Mouse (Mus musculus) embryo, embryonic 11.5 days (tissue): ENCODE results near the gene Igdcc3.

ENCODE experiments used
- DNase-seq: peaks from one replicate; pipeline ENCODE4 v3.0.0-alpha.2; 2012; ENCODE audit warnings: low read depth, low spot score

The Igdcc3 gene

GRCm38 (mm10) chr9:65140491-65140890 is 498 bp upstream of the Igdcc3 start:
- no peak for DNase-seq

- DNase-seq, result no peak
Observed at GRCm38 (mm10) chr9:65141306-65141975, 452 bp downstream of the Igdcc3 start.

- no peak for DNase-seq
Observed at GRCm38 (mm10) chr9:65141976-65142318, 958 bp downstream of the Igdcc3 start.

- DNase-seq, result no peak
Observed at GRCm38 (mm10) chr9:65142399-65142798, 1.4 kb downstream of the Igdcc3 start.

GRCm38 (mm10) chr9:65146001-65146400 is 5.0 kb downstream of the Igdcc3 start:
- no peak for DNase-seq

GRCm38 (mm10) chr9:65148507-65148906 is 7.5 kb downstream of the Igdcc3 start:
- no peak for DNase-seq

GRCm38 (mm10) chr9:65152711-65153330 is 11.8 kb downstream of the Igdcc3 start:
- DNase-seq, result no peak

GRCm38 (mm10) chr9:65153331-65153711 is 12.3 kb downstream of the Igdcc3 start:
- no peak for DNase-seq

GRCm38 (mm10) chr9:65154692-65155455 is 13.9 kb downstream of the Igdcc3 start:
- DNase-seq, result no peak

- no peak for DNase-seq
Observed at GRCm38 (mm10) chr9:65156604-65157003, 15.6 kb downstream of the Igdcc3 start.

- no peak for DNase-seq
Observed at GRCm38 (mm10) chr9:65157631-65158030, 16.6 kb downstream of the Igdcc3 start.

GRCm38 (mm10) chr9:65161188-65161587 is 20.2 kb downstream of the Igdcc3 start:
- no peak for DNase-seq

- no peak for DNase-seq
Observed at GRCm38 (mm10) chr9:65161881-65162280, 20.9 kb downstream of the Igdcc3 start.

GRCm38 (mm10) chr9:65162711-65163639 is 22.0 kb downstream of the Igdcc3 start:
- no peak for DNase-seq

GRCm38 (mm10) chr9:65164870-65165269 is 23.9 kb downstream of the Igdcc3 start:
- DNase-seq, result no peak

- DNase-seq, result no peak
Observed at GRCm38 (mm10) chr9:65166386-65166785, 25.4 kb downstream of the Igdcc3 start.

GRCm38 (mm10) chr9:65168534-65168933 is 27.5 kb downstream of the Igdcc3 start:
- no peak for DNase-seq

GRCm38 (mm10) chr9:65168952-65169351 is 28.0 kb downstream of the Igdcc3 start:
- no peak for DNase-seq

GRCm38 (mm10) chr9:65172654-65173053 is 31.7 kb downstream of the Igdcc3 start:
- no peak for DNase-seq

- no peak for DNase-seq
Observed at GRCm38 (mm10) chr9:65175234-65175938, 34.4 kb downstream of the Igdcc3 start.
